Mouse (Mus musculus): ENCODE measurements around the gene Kctd13. TPM values are rescaled to one million over a fixed set of nuclear protein-coding genes. Genes with fewer than 3 reads are reported as not detected.

The Kctd13 gene
- polyA plus RNA-seq, 1 experiment: 26.4 TPM

- Histone ChIP-seq H3K4me3 (replicated peaks) (peak overlapping the region; percentile 100), H3K4me1 (peaks cover 74% of the 10 kb centered on the region)
- TF ChIP-seq FLI1 (IDR thresholded peaks at IDR 0.05; ENCODE audit: low read length) (no peak), GATA1 (IDR thresholded peaks at IDR 0.05; ENCODE audit: borderline replicate concordance, low read length) (no peak)
Measured at GRCm38 (mm10) chr7:126929046-126929445, 367 bp downstream of the Kctd13 start.

GRCm38 (mm10) chr7:126932652-126933051, 4.0 kb downstream of the Kctd13 start:
- Histone ChIP-seq H3K4me1 (peaks cover 45% of the 10 kb centered on the region), H3K4me3 (replicated peaks) (no peak overlapping the region), H3K36me3 (replicated peaks; ENCODE audit: low read length) (peaks cover 71% of the 10 kb centered on the region), H3K27me3 (replicated peaks) (no peaks in the 10 kb centered on the region), H3K9me3 (no peaks in the 10 kb centered on the region)
- TF ChIP-seq GATA1 (IDR thresholded peaks at IDR 0.05; ENCODE audit: borderline replicate concordance, low read length) (no peak), FLI1 (IDR thresholded peaks at IDR 0.05; ENCODE audit: low read length) (no peak)

More at GRCm38 (mm10) chr7:126929046-126929445, 367 bp downstream of the Kctd13 start:
- H3K27me3 ChIP-seq (replicated peaks): no peaks in the 10 kb centered on the region
- H3K9me3 ChIP-seq: no peaks in the 10 kb centered on the region
- H3K36me3 ChIP-seq (replicated peaks; ENCODE audit: low read length): peaks cover 36% of the 10 kb centered on the region

DNA sequence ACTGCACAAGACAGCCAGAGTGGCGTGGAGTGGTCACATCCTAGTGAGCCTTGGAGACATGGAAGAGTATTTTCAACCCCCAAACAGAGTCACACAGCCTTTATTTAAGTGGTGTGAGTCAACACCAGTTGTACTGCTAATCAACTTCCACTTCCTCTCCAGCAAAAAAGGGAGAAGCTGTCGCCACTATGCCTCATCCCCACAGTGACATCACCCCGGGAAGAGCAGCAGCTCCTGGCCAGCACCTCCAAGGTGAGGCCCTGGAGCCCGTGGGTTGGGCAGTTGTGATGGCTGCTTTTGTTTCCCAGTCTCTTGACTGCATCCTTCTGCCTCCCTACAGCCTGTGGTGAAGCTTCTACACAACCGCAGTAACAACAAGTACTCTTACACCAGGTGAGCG, 12.5 kb downstream of the Kctd13 start:
- peaks cover 90% of the 10 kb centered on the region for H3K36me3 ChIP-seq (replicated peaks; ENCODE audit: low read length)
- no peak for TF ChIP-seq GATA1 (IDR thresholded peaks at IDR 0.05; ENCODE audit: borderline replicate concordance, low read length)
- no peak for TF ChIP-seq FLI1 (IDR thresholded peaks at IDR 0.05; ENCODE audit: low read length)

GRCm38 (mm10) chr7:126941801-126942200, 13.1 kb downstream of the Kctd13 start:
- no peak overlapping the region for H3K4me3 ChIP-seq (replicated peaks)
- no peaks in the 10 kb centered on the region for H3K9me3 ChIP-seq
- H3K4me1 ChIP-seq: peaks cover 23% of the 10 kb centered on the region
- no peaks in the 10 kb centered on the region for H3K27me3 ChIP-seq (replicated peaks)
- peaks cover 90% of the 10 kb centered on the region for H3K36me3 ChIP-seq (replicated peaks; ENCODE audit: low read length)
- TF ChIP-seq FLI1 (IDR thresholded peaks at IDR 0.05; ENCODE audit: low read length) (no peak), GATA1 (IDR thresholded peaks at IDR 0.05; ENCODE audit: borderline replicate concordance, low read length) (no peak)

More for the DNA sequence above, 12.5 kb downstream of the Kctd13 start:
- Histone ChIP-seq H3K9me3 (no peaks in the 10 kb centered on the region), H3K4me1 (peaks cover 23% of the 10 kb centered on the region), H3K4me3 (replicated peaks) (peak overlapping the region; percentile 1), H3K27me3 (replicated peaks) (no peaks in the 10 kb centered on the region)

DNA sequence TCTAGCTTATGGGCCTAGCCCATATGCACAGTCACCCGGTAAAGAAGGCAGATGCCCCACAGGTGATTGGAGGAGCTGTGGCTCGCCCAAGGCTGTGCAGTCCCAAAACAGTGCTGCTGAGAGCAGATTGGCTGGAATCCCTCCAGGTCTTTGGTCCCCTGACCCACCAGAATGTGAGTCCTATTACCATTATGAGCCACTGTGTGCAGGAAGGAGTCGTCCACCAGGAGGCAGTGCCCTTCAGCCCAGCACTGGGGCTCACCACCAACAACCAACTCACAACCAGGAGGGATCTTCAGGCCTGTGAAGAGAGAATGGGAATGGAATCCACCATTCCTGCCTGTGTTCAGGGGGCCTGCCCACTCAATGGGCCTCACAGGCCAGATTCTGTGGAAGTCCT, 17.9 kb downstream of the Kctd13 start:
- no peak for TF ChIP-seq FLI1 (IDR thresholded peaks at IDR 0.05; ENCODE audit: low read length)
- TF ChIP-seq GATA1 (IDR thresholded peaks at IDR 0.05; ENCODE audit: borderline replicate concordance, low read length): no peak
- H3K4me3 ChIP-seq (replicated peaks): no peak overlapping the region
- peaks cover 30% of the 10 kb centered on the region for H3K4me1 ChIP-seq
- peaks cover 60% of the 10 kb centered on the region for H3K36me3 ChIP-seq (replicated peaks; ENCODE audit: low read length)
- peaks cover 30% of the 10 kb centered on the region for H3K27me3 ChIP-seq (replicated peaks)
- H3K9me3 ChIP-seq: no peaks in the 10 kb centered on the region

GRCm38 (mm10) chr7:126948626-126949025, 19.9 kb downstream of the Kctd13 start:
- Histone ChIP-seq H3K4me1 (peaks cover 30% of the 10 kb centered on the region), H3K27me3 (replicated peaks) (peaks cover 49% of the 10 kb centered on the region), H3K4me3 (replicated peaks) (no peak overlapping the region), H3K36me3 (replicated peaks; ENCODE audit: low read length) (peaks cover 39% of the 10 kb centered on the region), H3K9me3 (no peaks in the 10 kb centered on the region)
- TF ChIP-seq FLI1 (IDR thresholded peaks at IDR 0.05; ENCODE audit: low read length): no peak
- no peak for TF ChIP-seq GATA1 (IDR thresholded peaks at IDR 0.05; ENCODE audit: borderline replicate concordance, low read length)

- Histone ChIP-seq H3K9me3 (no peaks in the 10 kb centered on the region), H3K27me3 (replicated peaks) (peaks cover 56% of the 10 kb centered on the region), H3K4me3 (replicated peaks) (peak within 1 kb of the TSS; percentile 89), H3K4me1 (peaks cover 30% of the 10 kb centered on the region), H3K36me3 (replicated peaks; ENCODE audit: low read length) (peaks cover 31% of the 10 kb centered on the region)
- no peak for TF ChIP-seq GATA1 (IDR thresholded peaks at IDR 0.05; ENCODE audit: borderline replicate concordance, low read length)
- no peak for TF ChIP-seq FLI1 (IDR thresholded peaks at IDR 0.05; ENCODE audit: low read length)
Measured at GRCm38 (mm10) chr7:126949403-126949792, 20.7 kb downstream of the Kctd13 start, which contains the start of gene Asphd1. Asphd1 (minus strand) TSS chr7:126949582.

- no peak for TF ChIP-seq GATA1 (IDR thresholded peaks at IDR 0.05; ENCODE audit: borderline replicate concordance, low read length)
- TF ChIP-seq FLI1 (IDR thresholded peaks at IDR 0.05; ENCODE audit: low read length): no peak
- peaks cover 60% of the 10 kb centered on the region for H3K27me3 ChIP-seq (replicated peaks)
Measured at GRCm38 (mm10) chr7:126949793-126950646, 21.3 kb downstream of the Kctd13 start, which contains the start of gene Sez6l2. Sez6l2 (plus strand) TSS chr7:126950563.

GRCm38 (mm10) chr7:126950647-126951615, 22.3 kb downstream of the Kctd13 start:
- H3K9me3 ChIP-seq: no peaks in the 10 kb centered on the region
- H3K27me3 ChIP-seq (replicated peaks): peaks cover 66% of the 10 kb centered on the region
- H3K4me3 ChIP-seq (replicated peaks): no peak overlapping the region
- TF ChIP-seq GATA1 (IDR thresholded peaks at IDR 0.05; ENCODE audit: borderline replicate concordance, low read length) (no peak), FLI1 (IDR thresholded peaks at IDR 0.05; ENCODE audit: low read length) (no peak)
- peaks cover 30% of the 10 kb centered on the region for H3K4me1 ChIP-seq
- H3K36me3 ChIP-seq (replicated peaks; ENCODE audit: low read length): peaks cover 19% of the 10 kb centered on the region

More at GRCm38 (mm10) chr7:126949793-126950646, 21.3 kb downstream of the Kctd13 start, which contains the start of gene Sez6l2:
- Histone ChIP-seq H3K4me3 (replicated peaks) (peak within 1 kb of the TSS; percentile 89), H3K4me1 (peaks cover 30% of the 10 kb centered on the region), H3K36me3 (replicated peaks; ENCODE audit: low read length) (peaks cover 25% of the 10 kb centered on the region), H3K9me3 (no peaks in the 10 kb centered on the region)
